Mouse (Mus musculus) kidney, adult 2 months (tissue): ENCODE data around the gene Pdpk1. TPM values are rescaled to one million over a fixed set of nuclear protein-coding genes. Genes with fewer than 3 reads are reported as not detected.

Experiments
- DNase-seq: peaks from one replicate; pipeline ENCODE4 v3.0.0; 2021
- H3K27ac ChIP-seq: fragments of 200-500 bp; 2 replicates; pipeline ENCODE4 v1.5.1; 2012; ENCODE audit warnings: low read depth, low read length, control low read depth, inconsistent platforms; ENCODE audit not compliant: insufficient read depth
- H3K27me3 ChIP-seq: fragments of 200-500 bp; replicated peaks from 2 replicates; pipeline ENCODE4 v1.6.1; 2012; ENCODE audit warnings: mild to moderate bottlenecking, moderate library complexity, low read length, inconsistent platforms; ENCODE audit not compliant: control insufficient read depth, insufficient read depth
- H3K36me3 ChIP-seq: fragments of 200-500 bp; 2 replicates; pipeline ENCODE4 v1.6.1; 2012; ENCODE audit warnings: mild to moderate bottlenecking, moderate library complexity, low read length, inconsistent platforms; ENCODE audit not compliant: control insufficient read depth, insufficient read depth
- H3K4me1 ChIP-seq: fragments of 200-500 bp; 2 replicates; pipeline ENCODE4 v1.6.1; 2011; ENCODE audit warnings: low read length; ENCODE audit not compliant: control insufficient read depth, insufficient read depth
- H3K4me3 ChIP-seq: fragments of 200-500 bp; 2 replicates; pipeline ENCODE4 v1.5.1; 2011; ENCODE audit warnings: mild to moderate bottlenecking, low read depth, low read length, control low read depth; ENCODE audit not compliant: insufficient read depth
- CTCF ChIP-seq: fragments of 200-500 bp; conservative IDR thresholded peaks from 2 replicates; pipeline ENCODE4 v1.5.1; 2011; ENCODE audit warnings: low read depth, mild to moderate bottlenecking, control low read depth, low read length, moderate library complexity, mixed read lengths; ENCODE audit not compliant: insufficient read depth, insufficient read length
- POLR2A ChIP-seq: fragments of 200-500 bp; IDR thresholded peaks from one replicate; pipeline ENCODE4 v1.6.1; 2011; ENCODE audit warnings: low read depth, low read length, control low read depth
- WGBS: fragments of 180-500 bp; shearing (Covaris S2); methylation state at CpG from one replicate; pipeline ENCODE4 v1.1.7; 2018; 5-methylcytosine and 5-hydroxymethylcytosine counted together
- polyA plus RNA-seq: library from polyadenylated mRNA; depleted of rRNA; stranded (reverse); fragments of >200 nt; gene quantifications from 2 replicates; pipeline ENCODE4 v1.2.3, GENCODE M21; 2012; rRNA removed

Gene Pdpk1
- polyA plus RNA-seq: 17.1 and 19.4 TPM in 2 replicates

GRCm38 (mm10) chr17:24150824-24151223, at the start of gene Pdpk1:
TSS of gene Pdpk1 (minus strand) at chr17:24150924.
- Histone ChIP-seq H3K4me3 (peak within 1 kb of the TSS; percentile 23; the same call in 1 of the 2 replicates), H3K4me1 (peaks cover 9% of the 10 kb centered on the region), H3K27me3 (no peaks in the 10 kb centered on the region), H3K36me3 (no peaks in the 10 kb centered on the region), H3K27ac (no peak within 1 kb of the TSS)
- 90% methylated on average over 2 of the region's 2 CpGs for WGBS
- DNase-seq: no peak
- no peak for TF ChIP-seq POLR2A
- TF ChIP-seq CTCF: no peak

DNA sequence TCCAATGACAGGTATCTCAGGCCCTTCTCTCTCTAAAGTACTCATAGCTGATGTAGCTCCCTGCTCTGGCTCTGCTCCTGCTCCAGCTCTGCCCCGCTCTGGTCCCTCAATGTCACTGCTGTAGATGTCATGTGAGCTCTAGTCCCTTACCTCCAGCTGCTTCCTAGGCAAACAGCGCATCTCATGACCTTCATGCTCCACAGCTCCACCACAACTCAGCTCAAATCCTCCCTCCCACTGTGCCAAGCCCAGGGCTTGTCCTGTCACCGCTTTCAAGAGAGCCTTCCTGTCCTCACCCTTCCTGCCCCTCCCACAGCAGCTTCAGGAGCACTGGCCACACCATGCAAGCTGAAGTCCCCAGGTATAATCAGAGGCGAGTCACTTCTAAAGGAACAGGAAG, 49.0 kb upstream of the Pdpk1 start:
- DNase-seq: peak; percentile 38
- Histone ChIP-seq H3K4me3 (no peak overlapping the region), H3K36me3 (no peaks in the 10 kb centered on the region), H3K27me3 (no peaks in the 10 kb centered on the region), H3K4me1 (no peaks in the 10 kb centered on the region), H3K27ac (no peak overlapping the region)
- TF ChIP-seq POLR2A: no peak
- 51% methylated on average over 4 of the region's 4 CpGs for WGBS

DNA sequence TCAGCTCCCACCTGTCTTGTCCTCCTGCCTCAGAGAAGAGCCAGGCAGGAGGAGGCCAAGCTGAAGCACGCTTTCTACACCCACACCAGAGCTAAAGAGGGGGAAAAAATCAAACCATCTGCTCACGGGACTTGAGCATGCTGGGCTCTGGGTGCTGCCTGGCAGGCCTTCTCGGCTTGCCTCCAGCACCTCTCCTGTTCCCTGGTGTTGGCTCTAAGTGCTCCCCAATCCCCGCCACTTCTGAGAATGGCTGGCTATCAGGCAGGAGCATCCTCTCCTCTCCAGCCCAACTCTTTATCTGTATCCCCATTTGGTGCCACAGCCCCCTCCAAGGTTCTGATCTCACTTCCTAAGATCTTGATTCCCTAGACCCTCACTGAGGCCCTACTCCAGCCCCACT, 48.5 kb upstream of the Pdpk1 start:
- Histone ChIP-seq H3K27me3 (no peaks in the 10 kb centered on the region), H3K4me3 (no peak overlapping the region), H3K4me1 (no peaks in the 10 kb centered on the region), H3K27ac (no peak overlapping the region), H3K36me3 (no peaks in the 10 kb centered on the region)
- 97% methylated on average over 4 of the region's 4 CpGs for WGBS
- TF ChIP-seq POLR2A: no peak
- no peak for TF ChIP-seq CTCF
- DNase-seq: no peak

- TF ChIP-seq POLR2A: no peak
- no peak for TF ChIP-seq CTCF
- Histone ChIP-seq H3K27ac (no peak overlapping the region), H3K4me1 (no peaks in the 10 kb centered on the region), H3K36me3 (no peaks in the 10 kb centered on the region), H3K4me3 (no peak overlapping the region), H3K27me3 (no peaks in the 10 kb centered on the region)
- DNase-seq: no peak
- WGBS: 81% methylated on average over 15 of the region's 15 CpGs
These were observed 46.5 kb upstream of the Pdpk1 start for GRCm38 (mm10) chr17:24197032-24197824.

DNA sequence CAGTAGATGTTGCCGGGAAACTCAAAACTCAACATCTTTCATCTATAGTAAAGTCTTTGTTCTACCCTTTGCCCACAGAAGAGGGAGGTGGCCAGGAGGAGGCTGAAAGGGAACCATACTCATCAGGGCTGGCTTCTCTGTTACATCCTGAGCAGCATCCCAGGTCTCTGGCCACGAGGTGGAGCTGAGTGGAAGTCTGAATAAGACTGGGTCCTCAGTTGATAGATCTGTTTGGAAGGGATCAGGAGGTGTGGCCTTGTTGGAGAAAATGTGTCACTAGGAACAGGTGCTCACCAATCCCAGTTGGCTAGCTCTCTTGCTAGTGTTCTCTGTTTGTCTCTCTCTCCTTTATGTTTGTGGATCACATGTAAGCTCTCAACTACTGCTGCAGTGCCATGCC, 44.6 kb upstream of the Pdpk1 start:
- WGBS: 60% methylated on average over 2 of the region's 2 CpGs
- no peaks in the 10 kb centered on the region for H3K36me3 ChIP-seq

DNA sequence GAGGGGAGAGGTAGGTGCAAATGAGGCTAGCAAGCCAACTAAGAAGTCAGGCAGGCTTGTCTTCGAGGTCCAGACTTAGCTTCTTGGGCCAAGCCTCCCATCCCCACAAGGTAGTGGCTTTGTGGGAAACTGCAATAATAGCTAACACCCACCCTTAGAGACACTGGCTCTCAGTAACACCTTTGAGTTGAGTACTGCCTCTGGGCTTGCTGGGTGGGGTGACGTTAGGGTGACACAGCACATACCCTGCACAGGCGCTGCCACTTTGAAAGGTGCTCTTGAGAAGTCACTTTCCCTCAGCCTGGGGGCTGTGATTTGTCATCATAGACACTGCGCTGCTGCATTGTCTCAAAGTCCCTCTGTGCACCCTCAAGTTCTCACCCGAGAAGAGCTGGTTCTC, 43.0 kb upstream of the Pdpk1 start:
- DNase-seq: no peak
- no peaks in the 10 kb centered on the region for H3K36me3 ChIP-seq
- TF ChIP-seq CTCF (no peak), POLR2A (no peak)
- H3K4me1 ChIP-seq: no peaks in the 10 kb centered on the region
- no peaks in the 10 kb centered on the region for H3K27me3 ChIP-seq
- 94% methylated on average over 5 of the region's 5 CpGs for WGBS
- H3K4me3 ChIP-seq: no peak overlapping the region
- H3K27ac ChIP-seq: no peak overlapping the region

More for the DNA sequence above, 44.6 kb upstream of the Pdpk1 start:
- Histone ChIP-seq H3K27ac (no peak overlapping the region), H3K4me1 (no peaks in the 10 kb centered on the region), H3K27me3 (no peaks in the 10 kb centered on the region), H3K4me3 (no peak overlapping the region)
- TF ChIP-seq CTCF: no peak; the same call in 1 of the 2 replicates
- no peak for TF ChIP-seq POLR2A
- DNase-seq: no peak

DNA sequence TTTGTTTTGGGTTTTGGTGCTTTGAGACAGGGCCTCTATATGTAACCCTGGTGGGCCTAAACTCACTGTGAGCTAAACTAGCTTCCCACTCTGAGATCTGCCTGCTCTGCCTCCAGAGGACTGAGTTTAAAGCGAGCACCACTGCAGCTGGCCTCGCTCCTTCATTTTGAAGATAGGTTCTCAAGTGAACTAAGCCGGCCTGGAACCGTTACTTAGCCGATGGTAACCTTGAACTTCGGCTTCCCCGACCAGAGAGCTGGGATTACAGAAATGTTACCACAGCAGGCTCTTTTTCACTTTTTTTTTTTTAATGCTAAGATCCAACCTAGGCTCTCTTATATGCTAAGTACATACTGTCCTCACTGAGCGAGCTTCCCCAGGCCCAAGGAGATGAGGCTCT, 42.5 kb upstream of the Pdpk1 start:
- no peak overlapping the region for H3K4me3 ChIP-seq

More for the DNA sequence above, 42.5 kb upstream of the Pdpk1 start:
- no peak overlapping the region for H3K27ac ChIP-seq
- no peaks in the 10 kb centered on the region for H3K4me1 ChIP-seq
- no peaks in the 10 kb centered on the region for H3K36me3 ChIP-seq
- H3K27me3 ChIP-seq: no peaks in the 10 kb centered on the region
- TF ChIP-seq POLR2A: no peak
- no peak for TF ChIP-seq CTCF
- 91% methylated on average over 8 of the region's 8 CpGs for WGBS
- no peak for DNase-seq
